Mouse (Mus musculus) liver, postnatal 0 days (tissue): Measurements from ENCODE around the gene Tmem104.

Source experiments
- CTCF ChIP-seq: sonication (generic); IDR thresholded peaks from 2 replicates; pipeline ENCODE4 v1.5.1; 2016; ENCODE audit warnings: antibody characterized with exemption, low read depth
- EP300 ChIP-seq: IDR thresholded peaks from 2 replicates; pipeline ENCODE4 v1.6.1; 2016; ENCODE audit warnings: antibody characterized with exemption, low read depth, mild to moderate bottlenecking

DNA sequence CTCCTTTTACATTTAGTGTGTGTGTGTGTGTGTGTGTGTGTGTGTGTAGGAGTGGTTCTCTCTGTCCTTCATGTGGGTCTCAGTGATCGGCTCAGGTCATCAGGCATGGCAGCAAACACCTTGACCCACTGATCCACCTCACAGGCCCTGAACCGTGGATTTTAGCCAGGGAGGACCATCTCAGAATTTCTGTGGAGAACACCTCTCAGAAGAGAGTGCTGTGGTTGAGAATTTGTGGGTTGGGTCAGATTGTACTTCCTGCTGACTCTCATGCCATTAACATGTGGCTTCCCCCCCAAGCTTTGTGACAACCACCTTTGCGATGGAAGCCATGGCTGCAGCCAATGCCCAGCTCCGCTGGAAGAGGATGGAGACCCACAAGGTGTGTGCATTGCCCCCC is 13.2 kb downstream of the Tmem104 start:
- TF ChIP-seq CTCF (no peak), EP300 (no peak)
